Mouse (Mus musculus): ENCODE data around the gene Wdr31. TPM values are rescaled to one million over a fixed set of nuclear protein-coding genes. Genes with fewer than 3 reads are reported as not detected.

Wdr31 gene
- total RNA-seq, 1 experiment from 2014 or later, result not detected

- ATAC-seq (replicated peaks; ENCODE audit: insufficient number of reproducible peaks, low FRiP score, low TSS enrichment, poor library complexity, severe bottlenecking), result no peak
Observed at GRCm38 (mm10) chr4:62410325-62410724, 60.4 kb downstream of the Wdr31 start.

GRCm38 (mm10) chr4:62409615-62410014, 61.1 kb downstream of the Wdr31 start:
- no peak for ATAC-seq (replicated peaks; ENCODE audit: insufficient number of reproducible peaks, low FRiP score, low TSS enrichment, poor library complexity, severe bottlenecking)

GRCm38 (mm10) chr4:62408601-62409282, 62.0 kb downstream of the Wdr31 start, which contains the start of the genes Cdc26 and Prpf4:
Cdc26 (minus strand) TSS chr4:62408642.
Prpf4 (plus strand) TSS chr4:62408797.
- peak; percentile 99 for ATAC-seq (replicated peaks; ENCODE audit: insufficient number of reproducible peaks, low FRiP score, low TSS enrichment, poor library complexity, severe bottlenecking)

- no peak; the same call in 1 of the 2 replicates for ATAC-seq (replicated peaks; ENCODE audit: insufficient number of reproducible peaks, low FRiP score, low TSS enrichment, poor library complexity, severe bottlenecking)
Observed at GRCm38 (mm10) chr4:62407730-62408582, 62.7 kb downstream of the Wdr31 start.

- no peak for ATAC-seq (replicated peaks; ENCODE audit: insufficient number of reproducible peaks, low FRiP score, low TSS enrichment, poor library complexity, severe bottlenecking)
Observed at GRCm38 (mm10) chr4:62406133-62406532, 64.6 kb downstream of the Wdr31 start.

- ATAC-seq (replicated peaks; ENCODE audit: insufficient number of reproducible peaks, low FRiP score, low TSS enrichment, poor library complexity, severe bottlenecking), result no peak
Observed at GRCm38 (mm10) chr4:62398956-62399355, 71.7 kb downstream of the Wdr31 start.

Other genes starting within 250 kb of the Wdr31 start
- not detected in 3 replicates for gene Zfp37, start 239.8 kb downstream of the Wdr31 start, total RNA-seq (2017)
- gene Slc31a2, start 208.3 kb downstream of the Wdr31 start, total RNA-seq (2017), result 20.9 to 21.7 TPM (median 21.4 TPM) in 3 replicates
- 94.1 to 128 TPM (median 123 TPM) in 3 replicates for gene Fkbp15, start 110.3 kb downstream of the Wdr31 start, total RNA-seq (2017)
- 10.2 to 14.9 TPM (median 13.8 TPM) in 3 replicates for gene Slc31a1, start 110.2 kb downstream of the Wdr31 start, total RNA-seq (2017)
- 40.8 to 57.0 TPM (median 49.4 TPM) in 3 replicates for gene Cdc26, start 62.3 kb downstream of the Wdr31 start, total RNA-seq (2017)
- gene Prpf4, start 62.1 kb downstream of the Wdr31 start, total RNA-seq (2017), result 10.7 to 14.9 TPM (median 11.4 TPM) in 3 replicates
- gene Rnf183, start 35.6 kb downstream of the Wdr31 start, total RNA-seq (2017), result not detected in 3 replicates
- gene Bspry, start 9.2 kb upstream of the Wdr31 start, total RNA-seq (2017), result 3.1 to 11.8 TPM (median 8.4 TPM) in 3 replicates
- gene Hdhd3, start 32.6 kb upstream of the Wdr31 start, total RNA-seq (2017), result 0.57 to 2.3 TPM (median 0.97 TPM) in 3 replicates
- gene Alad, start 49.0 kb upstream of the Wdr31 start, total RNA-seq (2017), result 5.4 to 10.0 TPM (median 5.6 TPM) in 3 replicates
- gene Pole3, start 54.2 kb upstream of the Wdr31 start, total RNA-seq (2017), result 17.8 to 18.8 TPM (median 18.0 TPM) in 3 replicates
- gene 4933430I17Rik, start 54.5 kb upstream of the Wdr31 start, total RNA-seq (2017), result 0.19 TPM in 1 of 3 replicates, not detected in the others
- gene Rgs3, start 89.0 kb upstream of the Wdr31 start, total RNA-seq (2017), result 74.1 to 183 TPM (median 86.7 TPM) in 3 replicates